8 mouse cellular contexts compared by ENCODE assay signal in genomic region chr3:63295237-63295636, GRCm38 (mm10). TPM values are rescaled to one million over a fixed set of nuclear protein-coding genes. Genes with fewer than 3 reads are reported as not detected.
A peak's percentile ranks its signal among the peaks of the same experiment; 100 is the strongest.
DNase-seq lines count a peak whose midpoint lies in the region; ATAC-seq lines count a peak whose summit lies in the region.

No protein-coding gene starts in this region.

- peak overlapping the region; percentile 94 for H3K4me2 ChIP-seq in heart, embryonic 11.5 days
- H3K4me2 ChIP-seq in lung, embryonic 15.5 days, result peak overlapping the region; percentile 99

- no peaks in the 10 kb centered on the region for H3K27me3 ChIP-seq in heart, embryonic 11.5 days (ENCODE audit: control insufficient read depth, insufficient read depth, low read length)
- peaks cover 15% of the 10 kb centered on the region; the same call in 1 of the 2 replicates for H3K27me3 ChIP-seq in lung, embryonic 15.5 days

- H3K27ac ChIP-seq in heart, embryonic 11.5 days (ENCODE audit: low read depth, low read length), result peak overlapping the region; percentile 73
- peak overlapping the region; percentile 46; the same call in 1 of the 2 replicates for H3K27ac ChIP-seq in lung, embryonic 15.5 days

- no peaks in the 10 kb centered on the region for H3K9me3 ChIP-seq in heart, embryonic 11.5 days (replicated peaks; ENCODE audit: control insufficient read depth, low read length)
- H3K9me3 ChIP-seq in lung, embryonic 15.5 days, result no peaks in the 10 kb centered on the region

- H3K9ac ChIP-seq in heart, embryonic 11.5 days (ENCODE audit: low read depth, low read length), result peak overlapping the region; percentile 78
- peak overlapping the region; percentile 45 for H3K9ac ChIP-seq in lung, embryonic 15.5 days

- H3K4me1 ChIP-seq in heart, embryonic 11.5 days (ENCODE audit: control insufficient read depth, insufficient read depth, low read length), result peaks cover 3% of the 10 kb centered on the region; the same call in 1 of the 2 replicates
- 0 out of 2 replicates have a peak, but pooled peaks cover 3% of the 10 kb centered on the region for H3K4me1 ChIP-seq in lung, embryonic 15.5 days

- DNase-seq in heart, adult 9 months (ENCODE audit: low spot score in 2 of 2), result peak; percentile 21 to 34
- DNase-seq in heart, adult 11 months, result no peak
- peak; percentile 73 for DNase-seq in embryo, embryonic 10 days (ENCODE audit: low spot score)
- DNase-seq in kidney, adult 9 months, result peak; percentile 48
- DNase-seq in right cerebral cortex, adult 2 months (ENCODE audit: low spot score in 2 of 2), result peak; percentile 27 to 29
- DNase-seq in adipocyte (ENCODE audit: low spot score), result no peak

- WGBS in heart, embryonic 11.5 days (ENCODE audit: insufficient replicate concordance), result 0% methylated on average over 21 of the region's 21 CpGs
- under 1% methylated on average over 21 of the region's 21 CpGs for WGBS in lung, embryonic 15.5 days

- peak; percentile 79 for ATAC-seq in heart, embryonic 11.5 days (replicated peaks; ENCODE audit: insufficient number of reproducible peaks, low FRiP score, low TSS enrichment)
- ATAC-seq in lung, embryonic 15.5 days (ENCODE audit: borderline replicate concordance, extremely low read depth, low FRiP score, low TSS enrichment), result peak; percentile 66

- no peaks in the 10 kb centered on the region for H3K36me3 ChIP-seq in heart, embryonic 11.5 days (ENCODE audit: control insufficient read depth, insufficient read depth, low read length)
- H3K36me3 ChIP-seq in lung, embryonic 15.5 days, result no peaks in the 10 kb centered on the region

- peak overlapping the region; percentile 77 for H3K4me3 ChIP-seq in heart, embryonic 11.5 days (ENCODE audit: low read depth, low read length)
- peak overlapping the region; percentile 66 for H3K4me3 ChIP-seq in lung, embryonic 15.5 days

RNA-seq across cellular contexts. Expression of gene Mme, which starts 53.9 kb away (rescaled TPM):
- 10.8 and 11.5 TPM in 2 replicates for polyA plus RNA-seq in heart, embryonic 11.5 days (2014; fragmentation: Nextera tagmentation; extraction: Ambion mirVana)
- polyA plus RNA-seq in lung, embryonic 15.5 days (2015; fragmentation: Nextera tagmentation; extraction: Ambion mirVana), result 4.0 and 5.7 TPM in 2 replicates

Comparison
In these comparisons a context has a peak if more than half of its experiments do, and no peak if none do; other contexts are left out.
1. DNase-seq: peak in heart, adult 9 months (2 of 2), embryo, embryonic 10 days (single experiment), kidney, adult 9 months (single experiment) and right cerebral cortex, adult 2 months (2 of 2); none in heart, adult 11 months (single experiment) and adipocyte (single experiment).